Mouse (Mus musculus) monocyte, adult 5-6 weeks (primary cell): ENCODE measurements around the gene Hist1h2ao. TPM values are rescaled to one million over a fixed set of nuclear protein-coding genes. Genes with fewer than 3 reads are reported as not detected.

ENCODE experiments used
- total RNA-seq: library from RNA; stranded (forward); fragments of 200-1000, 200-491, 200-594 nt; gene quantifications from 3 replicates; pipeline ENCODE4 v1.2.3, GENCODE M21; 2017

Hist1h2ao gene
- total RNA-seq, 1 experiment from 2014 or later, result 114 TPM

Other genes with a start within 250 kb of the Hist1h2ao start
- not detected in 3 replicates for gene Olfr1364, start 228.7 kb upstream of the Hist1h2ao start, total RNA-seq
- not detected in 3 replicates for gene Olfr1362, start 196.4 kb upstream of the Hist1h2ao start, total RNA-seq
- gene Olfr11, start 167.9 kb upstream of the Hist1h2ao start, total RNA-seq, result not detected in 3 replicates
- not detected in 3 replicates for gene Olfr1361, start 147.1 kb upstream of the Hist1h2ao start, total RNA-seq
- not detected in 3 replicates for gene Olfr1360, start 133.1 kb upstream of the Hist1h2ao start, total RNA-seq
- not detected in 3 replicates for gene Olfr1359, start 112.4 kb upstream of the Hist1h2ao start, total RNA-seq
- 7.1 to 7.9 TPM in 2 of 3 replicates, not detected in the other for gene Hist1h2bl, start 94.3 kb upstream of the Hist1h2ao start, total RNA-seq
- gene Hist1h2ai, start 94.0 kb upstream of the Hist1h2ao start, total RNA-seq, result 159 to 372 TPM (median 273 TPM) in 3 replicates
- 7.2 to 20.1 TPM (median 13.0 TPM) in 3 replicates for gene Hist1h3h, start 92.8 kb upstream of the Hist1h2ao start, total RNA-seq
- gene Hist1h2bm, start 88.4 kb upstream of the Hist1h2ao start, total RNA-seq, result 4.9 to 12.8 TPM (median 8.3 TPM) in 3 replicates
- gene Hist1h4j, start 75.4 kb upstream of the Hist1h2ao start, total RNA-seq, result 8.3 to 34.5 TPM (median 21.9 TPM) in 3 replicates
- 57.7 to 141 TPM (median 135 TPM) in 3 replicates for gene Hist1h4k, start 60.0 kb upstream of the Hist1h2ao start, total RNA-seq
- gene Hist1h2ak, start 56.6 kb upstream of the Hist1h2ao start, total RNA-seq, result 46.9 to 83.1 TPM (median 55.4 TPM) in 3 replicates
- 54.5 to 81.8 TPM (median 76.8 TPM) in 3 replicates for gene Hist1h2bn, start 56.3 kb upstream of the Hist1h2ao start, total RNA-seq
- gene Hist1h1b, start 29.8 kb upstream of the Hist1h2ao start, total RNA-seq, result 74.2 to 131 TPM (median 93.8 TPM) in 3 replicates
- 8.6 to 11.4 TPM in 2 of 3 replicates, not detected in the other for gene Hist1h3i, start 27.1 kb upstream of the Hist1h2ao start, total RNA-seq
- gene Hist1h2an, start 23.2 kb upstream of the Hist1h2ao start, total RNA-seq, result 15.0 to 50.0 TPM (median 36.2 TPM) in 3 replicates
- 5.2 to 12.6 TPM (median 8.0 TPM) in 3 replicates for gene Hist1h2bp, start 23.0 kb upstream of the Hist1h2ao start, total RNA-seq
- 1.1 to 64.9 TPM (median 28.6 TPM) in 3 replicates for gene Hist1h2bq, start 268 bp upstream of the Hist1h2ao start, total RNA-seq
- 43.0 to 386 TPM (median 131 TPM) in 3 replicates for gene Hist1h4m, start 1.3 kb downstream of the Hist1h2ao start, total RNA-seq
- gene Hist1h4n, start 21.7 kb downstream of the Hist1h2ao start, total RNA-seq, result 19.1 to 188 TPM (median 85.7 TPM) in 3 replicates
- gene Hist1h2ap, start 23.0 kb downstream of the Hist1h2ao start, total RNA-seq, result 9.0 to 155 TPM (median 73.9 TPM) in 3 replicates
- gene Hist1h2br, start 23.3 kb downstream of the Hist1h2ao start, total RNA-seq, result 18.5 to 55.6 TPM (median 45.1 TPM) in 3 replicates
- gene Zfp184, start 134.6 kb downstream of the Hist1h2ao start, total RNA-seq, result 2.1 to 2.6 TPM in 2 of 3 replicates, not detected in the other
- gene Pom121l2, start 170.7 kb downstream of the Hist1h2ao start, total RNA-seq, result 0.32 to 0.78 TPM in 2 of 3 replicates, not detected in the other
- 0.10 to 0.64 TPM in 2 of 3 replicates, not detected in the other for gene Prss16, start 199.3 kb downstream of the Hist1h2ao start, total RNA-seq
- 11.3 to 37.5 TPM in 2 of 3 replicates, not detected in the other for gene Hist1h2ah, start 225.1 kb downstream of the Hist1h2ao start, total RNA-seq
- gene Hist1h2bk, start 225.4 kb downstream of the Hist1h2ao start, total RNA-seq, result 6.8 to 12.3 TPM (median 11.3 TPM) in 3 replicates
- 13.3 to 29.5 TPM (median 23.6 TPM) in 3 replicates for gene Hist1h4i, start 230.9 kb downstream of the Hist1h2ao start, total RNA-seq
- gene Hist1h2ag, start 232.5 kb downstream of the Hist1h2ao start, total RNA-seq, result 17.4 to 59.7 TPM in 2 of 3 replicates, not detected in the other
- gene Hist1h2bj, start 232.7 kb downstream of the Hist1h2ao start, total RNA-seq, result 7.1 to 19.9 TPM in 2 of 3 replicates, not detected in the other